Mouse (Mus musculus): ENCODE data around the gene Slc22a20.

GRCm38 (mm10) chr19:5943404-5943803 lies 42.5 kb downstream of the Slc22a20 start:
- TF ChIP-seq CTCF (conservative IDR thresholded peaks at IDR 0.05; ENCODE audit: insufficient read depth, insufficient read length, low read depth, low read length) (no peak), POLR2A (IDR thresholded peaks at IDR 0.05; ENCODE audit: low read depth, low read length) (no peak)

Measured in kidney, adult 2 months (tissue).